Mouse (Mus musculus): Measurements from ENCODE around the gene AY358078.

DNA sequence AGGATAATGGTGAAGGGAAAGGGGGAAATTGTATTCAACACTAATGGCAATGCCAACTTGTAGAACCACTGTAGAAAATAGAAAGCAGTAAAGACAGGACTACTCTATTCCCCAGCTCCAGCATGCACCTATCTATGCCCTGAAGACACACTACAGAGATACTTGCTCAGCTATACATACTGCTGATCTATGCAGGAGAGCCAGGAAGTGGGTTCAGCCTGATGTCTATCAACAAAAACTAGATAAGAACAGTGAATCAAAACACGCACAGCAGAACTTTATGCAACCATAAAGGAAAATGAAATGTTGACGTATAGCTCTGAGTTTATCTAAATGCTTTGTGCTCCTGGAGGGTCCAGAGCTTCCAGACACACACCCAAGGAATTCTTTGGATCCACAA lies 42.9 kb downstream of the AY358078 start:
- TF ChIP-seq POLR2A (IDR thresholded peaks at IDR 0.05; ENCODE audit: low read depth, low read length) (no peak), CTCF (conservative IDR thresholded peaks at IDR 0.05; ENCODE audit: insufficient read depth, insufficient read length, low read depth, low read length) (no peak)
